Mouse (Mus musculus) hindbrain, embryonic 10.5 days (tissue): ENCODE results near the gene Plek. TPM values are rescaled to one million over a fixed set of nuclear protein-coding genes. Genes with fewer than 3 reads are reported as not detected.

Experiments used
- DNase-seq: peaks from one replicate; pipeline ENCODE4 v3.0.0-alpha.2; 2017; ENCODE audit warnings: low spot score
- H3K27ac ChIP-seq: fragments of 300-500 bp; sonication (generic); 2 replicates; pipeline ENCODE4 v1.5.1; 2016; ENCODE audit warnings: mild to moderate bottlenecking, moderate library complexity
- H3K27me3 ChIP-seq: fragments of 300-500 bp; sonication (generic); 2 replicates; pipeline ENCODE4 v1.6.1; 2016; ENCODE audit warnings: mild to moderate bottlenecking; ENCODE audit not compliant: poor library complexity, insufficient read depth, severe bottlenecking
- H3K36me3 ChIP-seq: fragments of 300-500 bp; sonication (generic); 2 replicates; pipeline ENCODE4 v1.6.1; 2016; ENCODE audit warnings: mild to moderate bottlenecking, moderate library complexity
- H3K4me1 ChIP-seq: fragments of 300-500 bp; sonication (generic); replicated peaks from 2 replicates; pipeline ENCODE4 v1.6.1; 2016; ENCODE audit warnings: mild to moderate bottlenecking
- H3K4me3 ChIP-seq: fragments of 300-500 bp; sonication (generic); 2 replicates; pipeline ENCODE4 v1.5.1; 2016; ENCODE audit warnings: mild to moderate bottlenecking, moderate library complexity
- H3K9me3 ChIP-seq: fragments of 300-500 bp; sonication (generic); 2 replicates; pipeline ENCODE4 v1.6.1; 2016; ENCODE audit warnings: mild to moderate bottlenecking, moderate library complexity
- WGBS: fragments of 180-500 bp; shearing (Covaris S2); methylation state at CpG from one replicate; pipeline ENCODE4 v1.1.7; 2016; 5-methylcytosine and 5-hydroxymethylcytosine counted together
- polyA plus RNA-seq: library from polyadenylated mRNA; unstranded; fragments of >200 nt; fragmentation: Nextera tagmentation; extraction: Ambion mirVana; gene quantifications from 2 replicates; pipeline ENCODE4 v1.2.1, GENCODE M21; 2016

Plek gene
- polyA plus RNA-seq, 1 experiment from 2014 or later: 4.9 TPM

DNA sequence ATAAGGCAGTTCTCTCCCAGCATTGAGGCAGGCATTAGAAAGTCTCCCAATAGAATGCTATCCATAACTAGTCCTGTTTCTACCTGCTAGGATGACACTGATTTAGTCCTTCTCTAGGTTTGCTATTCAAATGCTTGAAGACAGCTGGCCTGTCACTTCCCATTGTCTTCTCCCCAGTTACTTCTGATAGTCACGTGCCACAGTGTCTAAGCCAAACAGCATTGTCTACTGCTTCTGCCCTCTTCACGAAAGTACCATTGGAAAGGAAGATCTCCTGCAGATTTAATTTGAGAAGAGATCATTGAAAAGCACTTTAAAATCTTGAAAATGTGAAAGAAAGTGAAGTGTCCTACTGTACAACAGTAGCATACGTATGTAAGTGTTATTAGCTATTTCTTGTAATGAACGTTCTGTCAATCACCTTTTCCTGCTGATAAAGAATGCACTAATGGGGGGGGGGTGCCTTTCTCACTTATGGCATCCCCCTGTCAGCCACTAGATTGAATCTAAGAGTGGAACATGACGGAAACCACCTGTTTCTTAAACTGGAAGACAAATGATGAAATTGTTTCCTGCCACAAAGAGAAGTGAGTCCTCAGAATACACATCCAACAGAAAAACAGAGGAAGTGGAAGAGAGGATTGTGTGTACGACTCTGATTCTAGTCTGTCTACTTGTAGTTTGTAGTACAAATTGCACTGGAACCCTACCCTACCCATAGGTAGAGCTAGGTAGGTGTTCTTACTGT lies 95.9 kb downstream of the Plek start:
- DNase-seq: no peak
- H3K27ac ChIP-seq: no peak overlapping the region
- WGBS: 89% methylated on average over 6 of the region's 6 CpGs
- H3K4me1 ChIP-seq: peaks cover 11% of the 10 kb centered on the region
- peaks cover 26% of the 10 kb centered on the region for H3K36me3 ChIP-seq
- H3K27me3 ChIP-seq: no peaks in the 10 kb centered on the region
- H3K4me3 ChIP-seq: no peak overlapping the region
- no peaks in the 10 kb centered on the region for H3K9me3 ChIP-seq

DNA sequence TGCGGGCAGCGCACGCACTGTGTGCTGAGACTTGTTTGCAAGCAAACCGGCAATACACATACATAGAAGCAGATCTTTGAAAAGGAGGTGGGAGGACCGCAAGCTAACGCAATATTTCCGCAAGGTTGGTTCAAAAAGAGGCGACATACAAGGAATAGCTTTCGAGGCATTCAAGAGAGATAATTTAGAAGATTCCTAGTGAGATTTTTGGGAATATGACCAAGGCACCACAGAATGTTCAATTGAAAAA lies 100.5 kb downstream of the Plek start:
- WGBS: 9% methylated on average over 9 of the region's 9 CpGs
- Histone ChIP-seq H3K9me3 (no peaks in the 10 kb centered on the region), H3K27me3 (no peaks in the 10 kb centered on the region), H3K36me3 (peaks cover 19% of the 10 kb centered on the region), H3K4me1 (peaks cover 20% of the 10 kb centered on the region), H3K4me3 (peak overlapping the region; percentile 63), H3K27ac (peak overlapping the region; percentile 87)
- DNase-seq: no peak

DNA sequence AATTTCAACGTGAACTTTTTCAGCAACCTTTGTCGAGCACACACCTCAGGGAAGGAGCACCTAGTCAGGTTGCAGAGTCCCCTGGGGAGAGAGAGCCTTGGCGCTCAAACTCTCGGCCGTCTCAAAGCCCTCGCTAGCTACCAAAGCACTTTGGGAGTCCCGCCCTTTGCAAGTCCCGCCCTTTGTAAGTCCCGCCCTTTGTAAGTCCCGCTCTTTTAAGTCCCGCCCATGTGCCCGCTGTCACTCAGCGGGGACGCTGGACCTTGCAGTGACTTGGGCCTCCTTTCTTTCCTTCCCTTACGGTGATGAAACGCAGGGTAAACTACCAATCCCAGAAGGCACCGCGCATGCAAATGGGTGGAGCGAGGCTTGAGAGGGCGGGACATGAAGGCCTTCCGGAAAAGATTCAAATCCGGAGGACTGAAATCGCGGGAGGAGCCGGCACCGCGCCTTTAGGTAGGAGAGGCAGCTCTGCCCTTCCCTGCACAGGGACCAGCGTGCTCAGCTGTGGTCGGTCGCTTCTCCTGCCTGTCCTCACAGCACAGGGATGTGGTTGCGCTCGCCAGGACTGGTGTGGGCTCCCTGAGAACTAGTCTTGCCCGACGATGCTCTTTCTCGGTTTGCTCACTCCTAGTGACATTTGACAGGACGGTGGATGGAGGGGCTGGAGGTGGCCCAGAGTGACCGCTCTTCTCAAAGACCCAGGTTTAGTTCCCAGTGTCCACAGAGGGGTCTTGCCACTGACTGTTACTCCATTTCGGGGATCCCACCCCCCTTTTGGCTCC lies 101.0 kb downstream of the Plek start, which contains the start of gene Fbxo48:
TSS of gene Fbxo48 (plus strand) at position 400 of the 785 bp plus-strand sequence.
- Histone ChIP-seq H3K36me3 (peaks cover 14% of the 10 kb centered on the region), H3K27ac (peak within 1 kb of the TSS; percentile 87), H3K27me3 (no peaks in the 10 kb centered on the region), H3K4me3 (peak within 1 kb of the TSS; percentile 63), H3K9me3 (no peaks in the 10 kb centered on the region), H3K4me1 (peaks cover 20% of the 10 kb centered on the region)
- DNase-seq: peak; percentile 97
- WGBS: under 1% methylated on average over 38 of the region's 38 CpGs

DNA sequence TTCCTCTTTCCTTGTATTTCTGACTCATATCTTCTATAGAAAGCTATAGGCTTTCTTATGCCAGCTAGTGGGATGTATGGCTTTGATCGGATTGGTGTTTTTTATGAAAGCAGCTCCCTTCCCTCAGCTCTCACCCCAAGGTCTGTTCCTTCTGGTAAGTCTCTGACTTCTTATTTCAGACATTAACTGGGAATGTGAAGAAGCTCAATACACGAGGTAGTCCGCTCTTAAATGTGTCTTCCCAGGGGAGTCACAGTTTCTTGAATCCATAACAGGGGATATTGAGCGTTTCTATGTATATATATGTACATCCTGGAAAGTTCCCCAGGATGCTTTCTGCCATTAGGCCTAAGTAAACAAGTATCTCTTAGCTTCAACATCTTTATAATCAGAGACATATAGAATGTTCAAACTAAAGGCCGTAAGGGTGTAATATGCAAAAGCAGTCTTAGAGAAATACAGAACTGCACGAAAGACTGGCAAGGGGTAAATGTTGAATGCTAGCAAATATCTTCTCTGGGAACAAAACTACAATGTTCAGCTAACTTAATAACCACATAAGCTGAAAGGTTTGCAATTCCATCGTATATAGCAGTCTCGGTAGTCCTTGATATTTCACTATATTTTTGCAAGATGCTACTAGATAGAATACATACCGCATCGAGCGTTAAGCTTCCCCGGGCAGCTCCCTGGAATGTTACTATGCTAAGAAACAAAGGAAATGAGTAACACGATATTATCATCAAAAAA lies 101.8 kb downstream of the Plek start:
- 54% methylated on average over 13 of the region's 13 CpGs for WGBS
- H3K4me3 ChIP-seq: peak overlapping the region; percentile 63
- H3K27me3 ChIP-seq: no peaks in the 10 kb centered on the region
- peaks cover 11% of the 10 kb centered on the region; the same call in 1 of the 2 replicates for H3K36me3 ChIP-seq
- no peaks in the 10 kb centered on the region for H3K9me3 ChIP-seq
- no peak for DNase-seq
- H3K27ac ChIP-seq: peak overlapping the region; percentile 87
- peaks cover 20% of the 10 kb centered on the region for H3K4me1 ChIP-seq

DNA sequence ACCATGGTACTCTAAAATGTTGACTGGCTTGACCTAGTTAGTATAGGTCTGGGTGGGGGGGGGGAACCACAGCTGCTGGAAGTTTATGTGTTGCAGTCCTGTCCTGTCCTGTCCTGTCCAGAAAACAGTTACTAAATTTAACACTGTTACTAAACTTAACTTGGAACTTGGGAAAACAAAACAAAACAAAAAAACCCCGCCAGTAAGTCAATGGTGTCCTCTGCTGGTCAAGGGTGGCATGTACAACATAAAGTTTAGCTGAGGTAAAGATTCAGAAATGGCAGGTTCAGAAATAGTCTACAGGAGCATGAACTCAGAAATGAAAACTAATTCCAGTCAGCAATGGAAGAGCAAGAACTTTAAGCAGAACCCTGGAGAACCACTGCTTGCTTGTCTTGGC lies 103.4 kb downstream of the Plek start:
- no peaks in the 10 kb centered on the region for H3K27me3 ChIP-seq
- peaks cover 20% of the 10 kb centered on the region for H3K4me1 ChIP-seq
- peak; percentile 17 for DNase-seq
- H3K4me3 ChIP-seq: no peak overlapping the region
- H3K36me3 ChIP-seq: peaks cover 6% of the 10 kb centered on the region; the same call in 1 of the 2 replicates
- 11% methylated on average over 1 of the region's 1 CpGs for WGBS
- no peaks in the 10 kb centered on the region for H3K9me3 ChIP-seq
- no peak overlapping the region for H3K27ac ChIP-seq

DNA sequence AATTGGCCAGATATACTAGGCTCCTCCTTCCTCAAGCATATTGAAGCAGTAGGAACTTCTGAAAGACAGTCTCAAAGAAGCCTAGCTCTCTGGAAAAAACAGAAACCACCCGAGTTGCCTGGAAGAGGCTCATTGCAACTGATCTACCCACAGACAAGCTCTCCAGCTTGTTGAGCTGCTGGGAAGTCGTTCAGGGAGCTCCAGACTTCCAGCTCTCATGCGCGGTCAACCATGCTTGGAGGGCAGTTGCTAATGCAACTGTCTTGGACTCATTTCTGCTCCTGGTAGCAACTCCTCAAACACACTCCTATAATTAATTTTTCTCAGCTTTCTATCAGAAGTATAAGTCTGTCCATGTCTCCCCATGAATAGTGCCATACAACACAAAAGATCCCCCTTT lies 109.2 kb downstream of the Plek start:
- H3K36me3 ChIP-seq: no peaks in the 10 kb centered on the region
- 89% methylated on average over 4 of the region's 4 CpGs for WGBS
- H3K27ac ChIP-seq: no peak overlapping the region
- no peak overlapping the region for H3K4me3 ChIP-seq
- H3K9me3 ChIP-seq: no peaks in the 10 kb centered on the region
- DNase-seq: no peak
- H3K27me3 ChIP-seq: no peaks in the 10 kb centered on the region
- H3K4me1 ChIP-seq: peaks cover 11% of the 10 kb centered on the region; the same call in 1 of the 2 replicates

DNA sequence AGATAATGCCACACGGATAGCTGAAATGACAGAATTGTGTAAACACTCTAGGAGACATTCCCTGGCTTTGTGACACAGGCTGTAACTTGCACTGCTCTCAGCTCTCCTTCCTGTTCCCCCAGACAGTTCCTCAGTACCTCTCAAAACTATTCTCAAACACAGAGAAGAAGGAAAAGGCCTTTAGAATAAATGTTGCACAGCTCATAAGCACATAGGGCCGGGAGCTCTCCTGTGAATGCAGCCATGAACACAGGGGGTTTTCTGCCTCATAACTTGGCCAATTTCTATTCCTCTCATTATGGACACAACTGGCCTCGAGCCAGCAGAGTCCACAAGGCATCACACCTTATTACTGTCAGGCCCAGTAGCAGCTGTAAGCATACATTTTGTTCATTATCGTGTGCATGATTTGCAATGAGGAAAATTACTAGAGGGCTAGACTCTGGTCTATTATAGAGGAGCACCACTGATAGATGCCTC lies 110.2 kb downstream of the Plek start:
- H3K27ac ChIP-seq: no peak overlapping the region
- 72% methylated on average over 4 of the region's 4 CpGs for WGBS
- no peaks in the 10 kb centered on the region for H3K9me3 ChIP-seq
- H3K4me3 ChIP-seq: no peak overlapping the region
- peaks cover 11% of the 10 kb centered on the region; the same call in 1 of the 2 replicates for H3K4me1 ChIP-seq
- DNase-seq: no peak
- no peaks in the 10 kb centered on the region for H3K27me3 ChIP-seq
- no peaks in the 10 kb centered on the region for H3K36me3 ChIP-seq

DNA sequence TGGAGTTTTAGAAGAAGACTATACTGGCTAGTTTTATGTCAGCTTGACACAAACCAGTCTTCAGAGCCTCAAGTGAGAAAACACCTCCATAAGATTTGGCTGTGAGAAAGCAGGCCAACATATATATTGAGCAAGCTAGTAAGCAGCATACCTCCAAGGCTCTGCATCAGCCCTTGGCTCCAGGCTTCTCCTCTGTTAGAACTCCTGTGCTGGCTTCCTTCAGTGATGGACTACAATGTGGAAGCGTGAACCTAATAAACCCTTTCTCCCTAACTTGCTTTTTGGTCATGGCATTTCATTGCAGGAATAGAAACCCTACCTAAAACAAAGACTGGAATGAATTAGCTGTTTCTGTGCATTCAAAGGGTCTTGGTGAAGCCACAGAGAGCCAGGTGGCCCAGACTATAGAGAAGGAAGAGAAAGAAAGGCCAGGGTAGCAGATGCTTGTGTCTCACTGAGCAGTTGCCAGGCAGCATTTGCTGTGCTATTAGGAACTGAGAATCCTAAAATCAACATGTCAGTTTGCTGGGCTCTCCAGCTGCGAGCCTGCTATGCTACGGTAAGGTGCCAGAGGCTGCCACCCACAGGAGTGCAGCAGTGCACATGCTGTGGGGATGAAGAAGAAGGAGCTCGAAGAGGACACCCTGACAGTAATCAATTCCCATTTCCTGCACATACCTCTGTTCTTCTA lies 110.9 kb downstream of the Plek start:
- H3K27ac ChIP-seq: no peak overlapping the region
- WGBS: 38% methylated on average over 4 of the region's 4 CpGs
- H3K9me3 ChIP-seq: no peaks in the 10 kb centered on the region
- H3K4me1 ChIP-seq: peaks cover 11% of the 10 kb centered on the region; the same call in 1 of the 2 replicates
- H3K27me3 ChIP-seq: no peaks in the 10 kb centered on the region
- peak; percentile 16 for DNase-seq
- no peaks in the 10 kb centered on the region for H3K36me3 ChIP-seq
- H3K4me3 ChIP-seq: no peak overlapping the region

DNA sequence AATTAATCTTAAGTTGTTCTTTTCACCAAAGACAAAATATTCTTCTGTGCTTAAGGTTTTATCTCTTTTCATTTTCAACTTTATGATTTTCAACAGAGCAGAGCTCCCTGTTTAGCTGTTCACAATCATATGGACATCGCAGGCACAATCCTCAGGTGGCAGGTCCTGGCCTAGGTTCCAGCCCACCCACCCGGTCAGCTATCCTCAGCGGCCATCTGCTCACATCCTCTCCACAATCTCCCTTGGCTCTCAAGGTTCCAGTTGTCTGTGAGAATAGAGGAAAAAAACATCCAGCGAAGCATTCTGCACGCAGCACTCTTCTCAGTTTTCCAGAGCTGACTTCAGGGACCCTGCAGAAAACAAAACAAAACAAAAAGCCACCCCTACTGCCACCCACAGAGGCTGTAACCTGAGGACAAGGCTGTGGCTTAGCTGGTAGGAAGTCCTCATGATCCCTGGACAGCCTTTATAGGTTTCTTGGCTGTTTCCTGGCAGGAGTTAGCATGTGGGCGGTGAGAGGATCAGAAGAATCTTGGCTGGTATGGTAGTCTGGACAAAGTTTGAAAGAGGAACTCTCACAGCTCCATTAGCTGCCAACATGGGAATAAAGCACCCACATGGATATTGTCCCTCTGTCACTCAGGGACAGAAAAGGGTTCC lies 116.5 kb downstream of the Plek start:
- 59% methylated on average over 6 of the region's 6 CpGs for WGBS
- H3K27ac ChIP-seq: no peak overlapping the region
- no peak overlapping the region for H3K4me3 ChIP-seq
- no peaks in the 10 kb centered on the region for H3K27me3 ChIP-seq
- no peak for DNase-seq
- H3K4me1 ChIP-seq: no peaks in the 10 kb centered on the region
- no peaks in the 10 kb centered on the region for H3K36me3 ChIP-seq
- H3K9me3 ChIP-seq: no peaks in the 10 kb centered on the region

DNA sequence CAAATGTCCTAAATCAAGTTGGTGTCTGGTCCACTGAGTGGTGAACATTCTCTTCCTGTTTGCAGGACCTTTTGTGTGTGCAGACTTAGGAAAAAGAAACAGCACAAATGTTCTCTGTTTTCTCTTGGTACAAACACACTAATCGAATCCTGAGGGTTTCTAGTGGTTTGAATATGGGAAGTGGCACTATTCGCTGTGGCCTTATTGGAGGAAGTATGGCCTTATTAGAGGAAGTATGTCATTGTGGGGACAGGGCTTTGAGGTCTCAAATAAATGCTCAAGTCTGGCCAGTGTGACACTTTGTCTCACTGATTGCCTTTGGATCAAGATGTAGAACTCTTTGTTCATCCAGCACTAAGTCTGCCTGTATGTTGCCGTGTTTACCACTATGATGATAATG lies 120.0 kb downstream of the Plek start:
- Histone ChIP-seq H3K36me3 (no peaks in the 10 kb centered on the region), H3K9me3 (no peaks in the 10 kb centered on the region), H3K27ac (no peak overlapping the region), H3K4me3 (no peak overlapping the region), H3K27me3 (no peaks in the 10 kb centered on the region), H3K4me1 (no peaks in the 10 kb centered on the region)
- 93% methylated on average over 3 of the region's 3 CpGs for WGBS
- DNase-seq: no peak
